ENCODE assay signal across 27 mouse cellular contexts in the genomic region with DNA sequence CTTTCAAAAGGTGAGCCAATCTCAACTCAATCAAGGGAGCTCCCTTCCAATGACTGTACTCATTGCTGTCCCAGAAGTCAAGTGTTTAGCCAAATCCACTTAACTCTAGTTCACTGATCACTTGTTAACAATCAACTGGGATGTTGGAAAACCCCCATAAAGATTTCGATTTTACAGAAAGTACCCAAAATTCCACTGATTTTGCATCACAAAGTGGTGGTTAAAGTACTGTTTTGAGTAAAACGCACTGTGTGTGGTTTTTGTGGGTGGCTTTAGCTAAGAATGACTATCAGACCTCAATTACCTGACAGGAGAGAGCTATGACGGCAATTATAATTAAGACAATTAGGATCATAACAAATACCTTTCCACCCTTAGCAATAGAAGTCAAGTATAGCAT.
DNase-seq lines count a peak whose midpoint lies in the region; ATAC-seq and TF ChIP-seq lines count a peak whose summit lies in the region.
"Had no signal": no experiment of that assay in that cellular context is flagged by ENCODE, and none has a peak within 500 bp of the region (broad histone marks: within the 10 kb centered on the region; RNA-seq: fewer than 3 reads in every experiment).

No protein-coding gene starts in this region.

- 87% methylated on average over 3 of the region's 3 CpGs for WGBS in hindbrain, embryonic 16.5 days
- WGBS in hindbrain, postnatal 0 days = 91% methylated on average over 3 of the region's 3 CpGs

- peak; percentile 12 for ATAC-seq in inflammation-experienced regulatory T-cells, adult 6 months
- ATAC-seq in hindbrain, embryonic 16.5 days = no peak
- ATAC-seq in hindbrain, postnatal 0 days = no peak
- ATAC-seq: forebrain, embryonic 15.5 days; intestine, embryonic 16.5 days had no signal

- no peak overlapping the region for H3K9ac ChIP-seq in hindbrain, embryonic 16.5 days (ENCODE audit: low read depth, low read length)
- H3K9ac ChIP-seq in hindbrain, postnatal 0 days (replicated peaks; ENCODE audit: low read length) = no peak overlapping the region
- H3K9ac ChIP-seq: embryonic facial prominence, embryonic 12.5 days; embryonic facial prominence, embryonic 15.5 days; forebrain, embryonic 15.5 days; heart, embryonic 12.5 days; heart, embryonic 15.5 days; hindbrain, embryonic 13.5 days had no signal

- TF ChIP-seq CTCF in hindbrain, postnatal 0 days (IDR thresholded peaks at IDR 0.05; ENCODE audit: low read depth) = no peak

- H3K27me3 ChIP-seq in hindbrain, embryonic 16.5 days (replicated peaks; ENCODE audit: control insufficient read depth, insufficient read depth, low read length) = no peaks in the 10 kb centered on the region
- H3K27me3 ChIP-seq in hindbrain, postnatal 0 days (ENCODE audit: insufficient read depth, low read length) = no peaks in the 10 kb centered on the region
- H3K27me3 ChIP-seq: embryonic facial prominence, embryonic 12.5 days; embryonic facial prominence, embryonic 15.5 days; forebrain, embryonic 15.5 days; heart, embryonic 12.5 days; heart, embryonic 15.5 days; hindbrain, embryonic 13.5 days had no signal

- H3K4me3 ChIP-seq in hindbrain, embryonic 16.5 days (ENCODE audit: low read length) = no peak overlapping the region
- no peak overlapping the region for H3K4me3 ChIP-seq in hindbrain, postnatal 0 days (ENCODE audit: low read length)
- H3K4me3 ChIP-seq: embryonic facial prominence, embryonic 12.5 days; embryonic facial prominence, embryonic 15.5 days; forebrain, embryonic 15.5 days; heart, embryonic 12.5 days; heart, embryonic 15.5 days; hindbrain, embryonic 10.5 days; hindbrain, embryonic 13.5 days had no signal

- peak; percentile 72 for DNase-seq in CD4-positive, CD25-positive, alpha-beta regulatory T cell, adult 2 months (ENCODE audit: low read depth, low spot score)
- DNase-seq in T-cell, adult 2 months (ENCODE audit: low spot score) = peak; percentile 24
- no peak for DNase-seq in hindbrain, postnatal 0 days (ENCODE audit: low spot score)
- DNase-seq in cerebellum, adult 8-10 months = no peak
- DNase-seq in adipocyte (ENCODE audit: low spot score) = no peak
- DNase-seq: adrenal gland, adult 2 months; adrenal gland, postnatal 14 days; cerebellum, adult 11 months; cerebellum, adult 2 months; cerebellum, postnatal 10 days; gastrocnemius, postnatal 25 days; heart, adult 18-20 months; heart, postnatal 10 days; heart, postnatal 36 days; kidney, adult 18-20 months; kidney, adult 9 months had no signal

- no peaks in the 10 kb centered on the region for H3K36me3 ChIP-seq in hindbrain, embryonic 16.5 days (ENCODE audit: control insufficient read depth, insufficient read depth, low read length)
- H3K36me3 ChIP-seq in hindbrain, postnatal 0 days (ENCODE audit: insufficient read depth, low read length) = no peaks in the 10 kb centered on the region
- H3K36me3 ChIP-seq: embryonic facial prominence, embryonic 12.5 days; embryonic facial prominence, embryonic 15.5 days; forebrain, embryonic 15.5 days; heart, embryonic 15.5 days; hindbrain, embryonic 13.5 days had no signal

- H3K9me3 ChIP-seq in hindbrain, embryonic 16.5 days (ENCODE audit: control insufficient read depth, low read length) = no peaks in the 10 kb centered on the region
- H3K9me3 ChIP-seq in hindbrain, postnatal 0 days (ENCODE audit: low read length) = no peaks in the 10 kb centered on the region
- H3K9me3 ChIP-seq: embryonic facial prominence, embryonic 12.5 days; embryonic facial prominence, embryonic 15.5 days; forebrain, embryonic 15.5 days; G1E; heart, embryonic 12.5 days; heart, embryonic 15.5 days; hindbrain, embryonic 10.5 days; hindbrain, embryonic 13.5 days had no signal

- no peaks in the 10 kb centered on the region for H3K4me1 ChIP-seq in hindbrain, embryonic 16.5 days (ENCODE audit: control insufficient read depth, insufficient read depth, low read depth, low read length)
- H3K4me1 ChIP-seq in hindbrain, postnatal 0 days (ENCODE audit: insufficient read depth, low read length) = no peaks in the 10 kb centered on the region
- H3K4me1 ChIP-seq: embryonic facial prominence, embryonic 12.5 days; embryonic facial prominence, embryonic 15.5 days; forebrain, embryonic 15.5 days; heart, embryonic 12.5 days; heart, embryonic 15.5 days; hindbrain, embryonic 10.5 days; hindbrain, embryonic 13.5 days had no signal

- no peak overlapping the region for H3K27ac ChIP-seq in hindbrain, embryonic 16.5 days (ENCODE audit: low read depth, low read length)
- no peak overlapping the region for H3K27ac ChIP-seq in hindbrain, postnatal 0 days
- H3K27ac ChIP-seq: embryonic facial prominence, embryonic 12.5 days; embryonic facial prominence, embryonic 15.5 days; forebrain, embryonic 15.5 days; heart, embryonic 15.5 days; hindbrain, embryonic 10.5 days; hindbrain, embryonic 13.5 days had no signal

- H3K4me2 ChIP-seq in hindbrain, embryonic 16.5 days (ENCODE audit: low read length) = no peak overlapping the region
- H3K4me2 ChIP-seq in hindbrain, postnatal 0 days (ENCODE audit: low read depth, low read length) = no peak overlapping the region
- H3K4me2 ChIP-seq: embryonic facial prominence, embryonic 12.5 days; embryonic facial prominence, embryonic 15.5 days; forebrain, embryonic 15.5 days; heart, embryonic 12.5 days; heart, embryonic 15.5 days; hindbrain, embryonic 13.5 days had no signal

Comparison
In these comparisons a context has a peak if more than half of its experiments do, and no peak if none do; other contexts are left out.
1. DNase-seq: peak in CD4-positive, CD25-positive, alpha-beta regulatory T cell, adult 2 months (single experiment) and T-cell, adult 2 months (single experiment); none in hindbrain, postnatal 0 days (single experiment), cerebellum, adult 8-10 months (single experiment) and adipocyte (single experiment).